Mouse (Mus musculus): ENCODE results near the gene Ifitm3. TPM values are rescaled to one million over a fixed set of nuclear protein-coding genes. Genes with fewer than 3 reads are reported as not detected.

The Ifitm3 gene
- polyA plus RNA-seq, 1 experiment: 313 TPM

DNA sequence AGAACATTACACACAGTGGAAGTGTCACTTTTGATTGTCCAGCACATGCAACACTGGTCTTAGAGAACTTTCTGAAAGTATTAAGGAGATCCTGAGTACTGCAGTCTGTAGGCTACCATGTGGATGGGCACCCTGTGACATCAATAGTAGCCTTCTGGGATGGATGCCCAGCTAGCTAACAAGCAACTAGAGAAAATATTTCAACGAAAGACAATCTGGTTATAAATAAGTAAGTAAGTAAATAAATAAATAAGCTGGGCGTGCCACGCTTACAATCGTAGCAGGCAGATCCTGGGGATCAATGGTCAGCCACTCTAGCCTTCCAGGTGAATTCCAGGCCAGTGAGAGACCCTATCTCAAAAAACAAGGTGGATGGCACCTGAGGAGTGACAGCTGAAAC, 41.4 kb upstream of the Ifitm3 start:
- TF ChIP-seq POLR2A (IDR thresholded peaks at IDR 0.05; ENCODE audit: low read depth, low read length) (no peak), CTCF (conservative IDR thresholded peaks at IDR 0.05; ENCODE audit: insufficient read depth, insufficient read length, low read depth, low read length) (no peak)
- no peak overlapping the region for H3K4me3 ChIP-seq (ENCODE audit: insufficient read depth, low read depth, low read length)
- no peaks in the 10 kb centered on the region for H3K36me3 ChIP-seq (ENCODE audit: control insufficient read depth, insufficient read depth, low read length)
- WGBS: 68% methylated on average over 4 of the region's 4 CpGs
- no peaks in the 10 kb centered on the region for H3K27me3 ChIP-seq (replicated peaks; ENCODE audit: control insufficient read depth, insufficient read depth, low read length)
- peaks cover 3% of the 10 kb centered on the region; the same call in 1 of the 2 replicates for H3K4me1 ChIP-seq (ENCODE audit: control insufficient read depth, insufficient read depth, low read length)
- peak overlapping the region; percentile 74 for H3K27ac ChIP-seq (ENCODE audit: insufficient read depth, low read depth, low read length)
- peak; percentile 54 for DNase-seq

DNA sequence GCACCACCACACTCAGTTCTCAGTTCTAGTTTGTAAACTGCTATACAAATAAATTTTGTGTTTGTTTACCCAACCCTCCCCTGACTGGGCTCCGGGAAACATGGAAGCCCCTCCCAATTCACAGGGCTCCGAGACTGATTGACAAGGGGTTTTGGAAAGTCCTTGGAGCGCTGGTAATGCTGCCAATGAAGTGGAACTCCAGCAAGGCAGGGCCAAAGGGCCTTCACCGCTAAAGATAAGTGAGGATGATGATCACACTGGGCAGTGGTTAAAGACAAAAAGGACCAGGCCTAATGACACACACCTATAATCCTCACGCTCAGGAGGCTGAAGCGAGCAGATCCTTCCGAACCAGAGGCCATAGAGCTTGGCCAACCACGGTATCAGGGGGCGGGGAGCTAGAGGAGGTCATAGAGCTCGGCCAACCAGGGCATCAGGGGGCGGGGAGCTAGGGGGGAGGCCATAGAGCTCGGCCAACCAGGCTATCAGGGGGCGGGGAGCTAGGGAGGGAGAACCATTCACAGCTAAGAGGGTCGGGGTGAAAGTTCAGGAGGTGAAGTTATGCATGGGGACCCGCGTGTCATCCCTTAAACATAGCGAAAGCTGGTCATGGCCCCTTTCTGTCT, 40.6 kb upstream of the Ifitm3 start:
- 71% methylated on average over 17 of the region's 17 CpGs for WGBS
- H3K4me3 ChIP-seq (ENCODE audit: insufficient read depth, low read depth, low read length): no peak overlapping the region
- no peak overlapping the region for H3K27ac ChIP-seq (ENCODE audit: insufficient read depth, low read depth, low read length)
- H3K36me3 ChIP-seq (ENCODE audit: control insufficient read depth, insufficient read depth, low read length): no peaks in the 10 kb centered on the region
- peaks cover 3% of the 10 kb centered on the region; the same call in 1 of the 2 replicates for H3K4me1 ChIP-seq (ENCODE audit: control insufficient read depth, insufficient read depth, low read length)
- DNase-seq: peak; percentile 20
- TF ChIP-seq CTCF (conservative IDR thresholded peaks at IDR 0.05; ENCODE audit: insufficient read depth, insufficient read length, low read depth, low read length) (no peak), POLR2A (IDR thresholded peaks at IDR 0.05; ENCODE audit: low read depth, low read length) (no peak)
- H3K27me3 ChIP-seq (replicated peaks; ENCODE audit: control insufficient read depth, insufficient read depth, low read length): no peaks in the 10 kb centered on the region

DNA sequence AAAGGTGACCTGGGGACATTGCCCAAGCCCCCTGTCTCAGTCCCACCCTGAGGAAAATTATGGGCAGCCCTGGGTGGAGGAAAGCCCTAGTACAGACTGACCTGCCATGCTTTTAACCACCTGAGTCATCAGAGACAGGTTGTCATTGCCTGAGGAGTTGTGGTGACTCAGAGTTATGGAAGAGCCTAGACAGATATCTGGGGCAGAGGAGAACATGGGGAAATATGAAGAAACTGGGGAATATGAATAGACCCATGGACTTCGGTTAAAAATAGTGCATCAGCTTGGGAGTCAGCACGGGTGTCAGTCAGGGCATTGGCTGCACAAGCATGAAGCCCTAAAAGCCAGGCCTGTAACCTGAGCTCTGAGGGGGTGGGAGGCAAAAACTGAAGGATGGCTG, 38.8 kb upstream of the Ifitm3 start:
- Histone ChIP-seq H3K27me3 (replicated peaks; ENCODE audit: control insufficient read depth, insufficient read depth, low read length) (no peaks in the 10 kb centered on the region), H3K4me1 (ENCODE audit: control insufficient read depth, insufficient read depth, low read length) (peaks cover 3% of the 10 kb centered on the region; the same call in 1 of the 2 replicates), H3K27ac (ENCODE audit: insufficient read depth, low read depth, low read length) (no peak overlapping the region), H3K36me3 (ENCODE audit: control insufficient read depth, insufficient read depth, low read length) (no peaks in the 10 kb centered on the region), H3K4me3 (ENCODE audit: insufficient read depth, low read depth, low read length) (no peak overlapping the region)
- no peak for DNase-seq
- 58% methylated on average over 2 of the region's 2 CpGs for WGBS
- no peak for TF ChIP-seq CTCF (conservative IDR thresholded peaks at IDR 0.05; ENCODE audit: insufficient read depth, insufficient read length, low read depth, low read length)
- TF ChIP-seq POLR2A (IDR thresholded peaks at IDR 0.05; ENCODE audit: low read depth, low read length): no peak

DNA sequence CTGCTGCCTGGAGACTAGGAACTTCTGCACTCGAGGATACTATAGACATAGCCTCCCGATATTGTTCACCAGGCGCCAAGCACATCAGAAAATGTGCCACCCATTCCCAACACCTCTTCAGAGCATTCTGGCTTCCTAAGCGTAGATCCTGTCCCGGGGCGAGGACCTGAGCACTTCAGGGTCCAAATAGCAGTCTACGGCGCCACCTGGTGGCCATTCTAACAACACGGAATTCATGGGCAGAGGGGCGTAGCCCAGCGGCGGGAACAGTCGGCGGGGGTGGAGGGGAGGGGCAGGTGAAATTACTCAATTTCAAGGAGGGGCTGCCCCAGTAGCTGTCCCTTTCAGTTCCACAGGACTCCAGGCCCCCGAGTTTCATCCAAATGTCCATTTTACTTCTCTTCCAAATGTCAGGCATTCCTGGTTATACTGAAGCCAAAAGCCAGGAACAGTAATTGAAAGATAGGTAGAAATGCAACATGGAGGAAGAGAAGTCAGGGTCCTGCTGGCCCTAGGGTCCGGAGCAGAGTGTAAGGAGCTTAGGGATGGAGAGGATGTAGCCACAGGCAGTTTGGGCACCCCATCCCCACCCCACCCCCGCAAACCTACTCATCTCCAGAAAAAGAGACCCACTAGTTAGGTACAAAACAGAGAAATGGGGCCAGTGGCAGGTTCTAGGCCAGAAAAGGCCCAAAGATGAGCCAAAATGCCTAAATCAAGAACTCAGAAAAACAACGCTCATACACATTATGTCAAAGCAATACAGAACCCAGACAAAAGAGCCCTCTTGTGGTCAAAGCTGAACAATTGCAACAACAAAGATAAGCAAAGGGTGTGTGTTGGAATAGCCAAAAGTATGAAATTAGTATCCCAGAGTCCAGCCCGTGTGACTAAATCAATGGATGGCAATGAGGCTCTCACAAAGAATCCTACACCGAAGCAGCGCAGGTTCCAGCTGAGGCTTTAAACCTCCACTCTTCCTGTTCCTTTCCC, 38.0 kb upstream of the Ifitm3 start:
- peaks cover 3% of the 10 kb centered on the region; the same call in 1 of the 2 replicates for H3K4me1 ChIP-seq (ENCODE audit: control insufficient read depth, insufficient read depth, low read length)
- 9% methylated on average over 21 of the region's 21 CpGs for WGBS
- no peaks in the 10 kb centered on the region for H3K27me3 ChIP-seq (replicated peaks; ENCODE audit: control insufficient read depth, insufficient read depth, low read length)
- H3K36me3 ChIP-seq (ENCODE audit: control insufficient read depth, insufficient read depth, low read length): no peaks in the 10 kb centered on the region
- peak overlapping the region; percentile 75; the same call in 1 of the 2 replicates for H3K27ac ChIP-seq (ENCODE audit: insufficient read depth, low read depth, low read length)
- H3K4me3 ChIP-seq (ENCODE audit: insufficient read depth, low read depth, low read length): peak overlapping the region; percentile 40
- TF ChIP-seq POLR2A (IDR thresholded peaks at IDR 0.05; ENCODE audit: low read depth, low read length): no peak
- peak; percentile 88 for TF ChIP-seq CTCF (conservative IDR thresholded peaks at IDR 0.05; ENCODE audit: insufficient read depth, insufficient read length, low read depth, low read length)
- peak; percentile 95 for DNase-seq

DNA sequence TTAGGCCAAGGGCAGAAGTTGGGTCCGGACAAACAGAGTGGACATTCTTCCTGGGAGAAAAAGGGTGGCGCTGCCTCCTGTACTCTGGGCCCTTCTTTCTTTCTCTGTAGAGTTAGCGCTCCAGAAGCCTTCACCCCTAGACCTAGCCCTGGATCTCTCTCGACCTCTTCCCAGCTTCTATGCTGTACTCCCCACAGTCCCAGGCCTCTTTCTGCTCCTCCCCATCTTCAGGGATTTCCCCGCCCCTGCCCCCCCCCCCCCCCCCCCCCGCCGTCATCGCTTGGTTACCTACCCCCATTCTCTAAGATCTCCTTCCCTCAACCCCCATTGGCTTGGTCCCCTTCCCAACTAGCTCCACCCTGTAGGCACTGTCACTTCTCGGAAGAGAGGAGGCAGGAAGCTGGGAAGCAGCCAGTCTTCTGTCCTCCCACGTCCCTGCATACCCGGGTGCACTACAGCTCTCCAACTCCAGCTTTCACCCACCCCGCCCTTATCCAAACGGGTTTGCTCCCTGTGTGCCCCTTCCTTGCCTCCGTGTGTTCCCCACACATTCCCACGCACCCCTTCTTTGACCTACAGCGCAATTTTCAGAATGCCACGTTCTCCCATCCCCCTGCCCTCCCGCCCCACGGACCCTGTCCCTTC, 37.1 kb upstream of the Ifitm3 start:
- peak; percentile 89 for DNase-seq
- WGBS: 10% methylated on average over 17 of the region's 19 CpGs
- H3K27ac ChIP-seq (ENCODE audit: insufficient read depth, low read depth, low read length): peak overlapping the region; percentile 88

DNA sequence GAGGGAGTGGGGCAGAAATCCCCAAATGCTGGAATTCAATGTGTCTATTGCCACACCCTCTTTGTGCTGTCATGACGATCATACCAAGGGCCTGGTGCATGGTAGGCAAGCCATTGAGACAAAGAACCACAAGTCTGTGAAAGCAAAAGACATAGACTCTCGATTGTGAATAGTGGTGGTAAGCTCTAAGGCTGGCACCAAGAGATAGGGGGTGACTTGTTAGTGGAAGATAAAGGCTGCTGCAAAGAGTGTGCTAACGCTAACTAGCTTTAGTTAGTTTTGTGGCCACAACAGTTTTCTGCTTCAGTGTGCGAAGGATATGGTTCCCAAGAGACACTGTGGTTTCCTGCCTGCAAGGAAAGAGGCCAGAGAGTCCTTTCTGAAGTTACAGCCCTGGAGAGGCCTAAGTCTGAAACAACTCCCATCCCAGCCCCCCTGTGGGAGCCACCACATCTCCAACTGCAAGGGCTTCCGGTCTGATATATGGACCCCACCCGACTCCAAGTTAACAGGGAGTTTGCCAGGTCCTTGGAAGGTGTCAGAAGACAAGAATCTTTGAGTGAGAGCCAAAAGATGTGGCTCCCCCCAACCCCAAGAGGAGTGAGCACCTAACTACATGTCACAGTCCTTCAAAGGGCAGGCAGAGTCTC, 36.5 kb upstream of the Ifitm3 start:
- WGBS: 65% methylated on average over 6 of the region's 6 CpGs
- H3K4me1 ChIP-seq (ENCODE audit: control insufficient read depth, insufficient read depth, low read length): peaks cover 3% of the 10 kb centered on the region; the same call in 1 of the 2 replicates
- peak; percentile 45 for DNase-seq
- H3K27me3 ChIP-seq (replicated peaks; ENCODE audit: control insufficient read depth, insufficient read depth, low read length): no peaks in the 10 kb centered on the region
- H3K4me3 ChIP-seq (ENCODE audit: insufficient read depth, low read depth, low read length): no peak overlapping the region
- no peak for TF ChIP-seq CTCF (conservative IDR thresholded peaks at IDR 0.05; ENCODE audit: insufficient read depth, insufficient read length, low read depth, low read length)
- TF ChIP-seq POLR2A (IDR thresholded peaks at IDR 0.05; ENCODE audit: low read depth, low read length): no peak
- peak overlapping the region; percentile 88 for H3K27ac ChIP-seq (ENCODE audit: insufficient read depth, low read depth, low read length)
- H3K36me3 ChIP-seq (ENCODE audit: control insufficient read depth, insufficient read depth, low read length): no peaks in the 10 kb centered on the region

More for the DNA sequence above, 37.1 kb upstream of the Ifitm3 start:
- no peaks in the 10 kb centered on the region for H3K27me3 ChIP-seq (replicated peaks; ENCODE audit: control insufficient read depth, insufficient read depth, low read length)
- no peaks in the 10 kb centered on the region for H3K36me3 ChIP-seq (ENCODE audit: control insufficient read depth, insufficient read depth, low read length)
- peak overlapping the region; percentile 40 for H3K4me3 ChIP-seq (ENCODE audit: insufficient read depth, low read depth, low read length)
- peak; percentile 58 for TF ChIP-seq POLR2A (IDR thresholded peaks at IDR 0.05; ENCODE audit: low read depth, low read length)
- no peak for TF ChIP-seq CTCF (conservative IDR thresholded peaks at IDR 0.05; ENCODE audit: insufficient read depth, insufficient read length, low read depth, low read length)
- peaks cover 3% of the 10 kb centered on the region; the same call in 1 of the 2 replicates for H3K4me1 ChIP-seq (ENCODE audit: control insufficient read depth, insufficient read depth, low read length)
